ENCODE assay signal across 22 mouse cellular contexts in the genomic region with DNA sequence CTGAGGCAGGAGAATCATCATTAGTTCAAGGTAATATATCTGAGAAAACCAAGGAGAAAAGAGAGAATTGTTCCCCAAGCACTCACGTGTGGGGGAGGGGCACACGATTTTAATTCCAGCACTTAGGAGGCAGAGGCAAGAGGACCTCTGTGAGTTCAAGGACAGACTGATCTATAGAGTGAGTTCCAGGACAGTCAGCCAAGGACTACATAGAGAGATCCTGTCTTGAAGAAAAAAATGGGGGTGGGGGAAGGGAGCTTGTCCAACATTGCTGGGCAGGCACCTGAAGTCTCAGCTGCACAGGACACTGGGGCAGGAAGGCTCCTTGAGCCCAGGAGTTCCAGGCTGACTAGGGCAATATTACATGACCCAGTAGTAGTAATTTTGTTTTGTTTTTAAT. TPM values are rescaled to one million over a fixed set of nuclear protein-coding genes. Genes with fewer than 3 reads are reported as not detected.
"Had no signal": no experiment of that assay in that cellular context is flagged by ENCODE, and none has a peak within 500 bp of the region (broad histone marks: within the 10 kb centered on the region; RNA-seq: fewer than 3 reads in every experiment).

No protein-coding gene starts in this region.

- H3K9ac ChIP-seq: liver, embryonic 15.5 days; liver, postnatal 0 days; lung, embryonic 15.5 days; midbrain, embryonic 13.5 days; midbrain, embryonic 15.5 days; neural tube, embryonic 12.5 days had no signal

- H3K9me3 ChIP-seq: liver, embryonic 15.5 days; lung, embryonic 15.5 days; midbrain, embryonic 13.5 days; midbrain, embryonic 15.5 days; neural tube, embryonic 12.5 days had no signal

- H3K4me1 ChIP-seq: liver, embryonic 15.5 days; lung, embryonic 15.5 days had no signal

- H3K27ac ChIP-seq: liver, embryonic 15.5 days; lung, embryonic 15.5 days; midbrain, embryonic 13.5 days; midbrain, embryonic 15.5 days; neural tube, embryonic 12.5 days had no signal

- DNase-seq: liver, postnatal 0 days; lung, adult 2 months; lung, postnatal 10 days; lung, postnatal 4 days; right cerebral cortex, postnatal 14 days; thymus, adult 18-20 months; thymus, postnatal 14 days; thymus, postnatal 36 days had no signal

- H3K4me3 ChIP-seq: liver, embryonic 15.5 days; lung, embryonic 15.5 days; midbrain, embryonic 13.5 days; midbrain, embryonic 15.5 days; neural tube, embryonic 12.5 days had no signal

- H3K36me3 ChIP-seq: liver, embryonic 15.5 days; lung, embryonic 15.5 days; midbrain, embryonic 13.5 days; midbrain, embryonic 15.5 days; neural tube, embryonic 12.5 days had no signal

RNA-seq across cellular contexts. Expression of a gene that starts 36.1 kb away (rescaled TPM):
- total RNA-seq: megakaryocyte, adult 5-6 weeks; megakaryocyte-erythroid progenitor cell, adult 5-6 weeks; monocyte, adult 5-6 weeks; neutrophil, adult 5-6 weeks had no signal
- polyA plus RNA-seq: liver, embryonic 15.5 days; liver, postnatal 0 days; lung, adult 2 months; lung, embryonic 15.5 days; midbrain, postnatal 0 days; spleen, adult 2 months; stomach, embryonic 14.5 days; stomach, embryonic 16.5 days; thymus, postnatal 0 days had no signal

RNA-seq across cellular contexts. Expression of a gene that starts 50.7 kb away (rescaled TPM):
- total RNA-seq: megakaryocyte, adult 5-6 weeks; megakaryocyte-erythroid progenitor cell, adult 5-6 weeks; neutrophil, adult 5-6 weeks had no signal
- polyA plus RNA-seq: liver, embryonic 15.5 days; liver, postnatal 0 days; lung, adult 2 months; lung, embryonic 15.5 days; spleen, adult 2 months; stomach, embryonic 14.5 days; stomach, embryonic 16.5 days; thymus, postnatal 0 days had no signal
